Mouse (Mus musculus) midbrain, embryonic 11.5 days (tissue): Measurements from ENCODE around the gene Dcun1d2. TPM values are rescaled to one million over a fixed set of nuclear protein-coding genes. Genes with fewer than 3 reads are reported as not detected.

Experiments used
- ATAC-seq: fragments of 200-750 bp; cut with Nextera tagmentation; 2 replicates; pipeline ENCODE4 v1.8.0; 2017; ENCODE audit warnings: moderate TSS enrichment, moderate library complexity; ENCODE audit not compliant: low FRiP score
- DNase-seq: peaks from one replicate; pipeline ENCODE4 v3.0.0; 2015; ENCODE audit warnings: low spot score; ENCODE audit errors: missing footprints
- H3K27ac ChIP-seq: fragments of 300-500 bp; sonication (generic); 2 replicates; pipeline ENCODE4 v1.5.1; 2014; ENCODE audit warnings: low read depth, low read length
- H3K27me3 ChIP-seq: fragments of 300-500 bp; sonication (generic); 2 replicates; pipeline ENCODE4 v1.6.1; 2014; ENCODE audit warnings: mild to moderate bottlenecking, low read length, moderate library complexity, mixed read lengths; ENCODE audit not compliant: control insufficient read depth, insufficient read depth
- H3K36me3 ChIP-seq: fragments of 300-500 bp; sonication (generic); 2 replicates; pipeline ENCODE4 v1.6.1; 2014; ENCODE audit warnings: mild to moderate bottlenecking, low read length, moderate library complexity, mixed read lengths; ENCODE audit not compliant: control insufficient read depth, insufficient read depth
- H3K4me1 ChIP-seq: fragments of 300-500 bp; sonication (generic); 2 replicates; pipeline ENCODE4 v1.6.1; 2014; ENCODE audit warnings: low read length; ENCODE audit not compliant: control insufficient read depth, insufficient read depth
- H3K4me2 ChIP-seq: fragments of 300-500 bp; sonication (generic); 2 replicates; pipeline ENCODE4 v1.6.1; 2014; ENCODE audit warnings: mild to moderate bottlenecking, moderate library complexity
- H3K4me3 ChIP-seq: fragments of 300-500 bp; sonication (generic); 2 replicates; pipeline ENCODE4 v1.5.1; 2014; ENCODE audit warnings: low read depth, low read length
- H3K9ac ChIP-seq: fragments of 300-500 bp; sonication (generic); 2 replicates; pipeline ENCODE4 v1.6.1; 2014; ENCODE audit warnings: low read length
- H3K9me3 ChIP-seq: fragments of 300-500 bp; sonication (generic); 2 replicates; pipeline ENCODE4 v1.6.1; 2016; ENCODE audit warnings: low read length; ENCODE audit not compliant: control insufficient read depth
- WGBS: fragments of 180-500 bp; shearing (Covaris S2); extraction: QIAGEN DNeasy Blood & Tissue Kit; methylation state at CpG from one replicate; pipeline ENCODE4 v1.1.7; 2014; 5-methylcytosine and 5-hydroxymethylcytosine counted together
- polyA plus RNA-seq: library from polyadenylated mRNA; unstranded; fragments of >200 nt; fragmentation: Nextera tagmentation; extraction: Ambion mirVana; gene quantifications from 2 replicates; pipeline ENCODE4 v1.2.1, GENCODE M21; 2014

Gene Dcun1d2
- polyA plus RNA-seq, 1 experiment from 2014 or later: 33.0 TPM

GRCm38 (mm10) chr8:13305884-13306283 is 18.0 kb upstream of the Dcun1d2 start:
- Histone ChIP-seq H3K4me2 (no peak overlapping the region), H3K9ac (no peak overlapping the region), H3K4me1 (no peaks in the 10 kb centered on the region), H3K27me3 (no peaks in the 10 kb centered on the region), H3K4me3 (no peak overlapping the region), H3K36me3 (peaks cover 3% of the 10 kb centered on the region), H3K27ac (no peak overlapping the region), H3K9me3 (no peaks in the 10 kb centered on the region)
- WGBS: 96% methylated on average over 4 of the region's 4 CpGs
- ATAC-seq (no peak), DNase-seq (no peak)

DNA sequence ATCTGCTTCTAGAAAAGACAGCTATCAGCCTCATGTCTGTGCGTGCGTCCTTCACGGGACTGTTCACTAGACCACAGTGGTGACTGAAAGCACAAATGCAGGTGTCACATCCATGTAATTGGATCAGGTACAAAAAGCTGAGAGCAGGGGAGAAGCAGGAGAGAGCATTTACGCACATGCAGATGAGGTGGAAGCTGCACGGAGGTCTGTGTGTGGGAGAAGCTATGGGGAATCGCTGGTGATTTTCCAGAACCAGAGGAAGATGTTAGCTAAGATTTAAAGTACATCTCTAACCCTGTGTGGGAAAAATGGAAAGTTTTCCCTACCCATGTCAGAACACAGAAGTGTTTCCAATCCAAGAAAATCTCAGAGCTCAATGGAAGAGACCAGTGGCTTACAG is 17.5 kb upstream of the Dcun1d2 start:
- 94% methylated on average over 6 of the region's 6 CpGs for WGBS
- ATAC-seq (no peak), DNase-seq (no peak)
- Histone ChIP-seq H3K27ac (no peak overlapping the region), H3K9ac (no peak overlapping the region), H3K27me3 (no peaks in the 10 kb centered on the region), H3K4me2 (no peak overlapping the region), H3K4me3 (no peak overlapping the region), H3K9me3 (no peaks in the 10 kb centered on the region), H3K4me1 (no peaks in the 10 kb centered on the region), H3K36me3 (peaks cover 3% of the 10 kb centered on the region)

GRCm38 (mm10) chr8:13301036-13301435 is 13.1 kb upstream of the Dcun1d2 start:
- Histone ChIP-seq H3K36me3 (peaks cover 25% of the 10 kb centered on the region), H3K9ac (no peak overlapping the region), H3K4me2 (no peak overlapping the region), H3K9me3 (peaks cover 5% of the 10 kb centered on the region), H3K27ac (no peak overlapping the region), H3K27me3 (no peaks in the 10 kb centered on the region), H3K4me3 (no peak overlapping the region), H3K4me1 (no peaks in the 10 kb centered on the region)
- WGBS: 95% methylated on average over 7 of the region's 7 CpGs
- DNase-seq (no peak), ATAC-seq (no peak)

DNA sequence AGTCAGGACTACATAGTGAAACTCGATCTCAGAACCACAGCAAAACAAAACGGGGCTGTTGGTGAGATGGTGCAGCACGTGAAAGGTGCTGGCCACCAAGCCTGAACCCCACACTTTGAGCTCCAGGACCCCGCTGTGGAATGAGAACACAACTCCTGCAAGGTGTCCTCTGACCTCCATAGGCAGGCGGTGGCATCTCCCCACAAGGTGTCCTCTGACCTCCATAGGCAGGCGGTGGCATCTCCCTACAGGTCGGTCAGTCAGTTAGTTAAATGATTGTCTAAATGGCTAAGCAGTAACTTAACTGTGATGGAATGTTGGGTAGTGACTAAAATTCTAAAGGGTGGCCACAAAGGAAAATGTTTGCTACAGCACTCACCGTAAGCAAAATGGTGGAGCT is 11.6 kb upstream of the Dcun1d2 start:
- H3K36me3 ChIP-seq: peaks cover 28% of the 10 kb centered on the region
- 97% methylated on average over 8 of the region's 8 CpGs for WGBS
- no peak for ATAC-seq

GRCm38 (mm10) chr8:13293677-13294470 is 5.9 kb upstream of the Dcun1d2 start:
- Histone ChIP-seq H3K9me3 (no peaks in the 10 kb centered on the region), H3K27ac (no peak overlapping the region), H3K27me3 (no peaks in the 10 kb centered on the region), H3K9ac (no peak overlapping the region), H3K4me2 (no peak overlapping the region), H3K4me1 (no peaks in the 10 kb centered on the region), H3K4me3 (no peak overlapping the region), H3K36me3 (peaks cover 19% of the 10 kb centered on the region)
- WGBS: 94% methylated on average over 9 of the region's 9 CpGs
- DNase-seq: no peak
- no peak for ATAC-seq

More for the DNA sequence above, 11.6 kb upstream of the Dcun1d2 start:
- Histone ChIP-seq H3K9me3 (peaks cover 5% of the 10 kb centered on the region), H3K9ac (no peak overlapping the region), H3K4me1 (no peaks in the 10 kb centered on the region), H3K4me2 (no peak overlapping the region), H3K27ac (no peak overlapping the region), H3K27me3 (no peaks in the 10 kb centered on the region), H3K4me3 (no peak overlapping the region)
- DNase-seq: no peak

DNA sequence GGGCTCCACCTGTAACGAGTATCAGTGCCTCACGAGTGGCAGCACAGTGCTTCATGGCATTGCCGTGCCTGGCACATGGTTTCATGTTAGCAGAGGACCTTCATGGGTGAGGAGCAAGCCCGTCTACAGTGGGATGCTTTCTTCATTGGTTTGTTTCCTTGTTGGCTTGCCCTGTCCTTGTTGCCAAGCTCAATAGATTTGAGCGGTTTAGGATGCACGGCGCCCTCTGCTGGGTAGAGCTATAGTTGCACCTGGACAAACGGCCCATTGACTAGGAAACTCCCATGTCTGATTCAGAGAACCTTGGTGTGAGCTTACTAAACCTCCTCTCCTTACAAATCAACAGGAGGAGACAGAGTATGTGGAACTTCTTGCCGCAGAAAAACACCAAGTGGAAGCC is 4.4 kb upstream of the Dcun1d2 start:
- ATAC-seq (no peak), DNase-seq (peak; percentile 98)
- 21% methylated on average over 9 of the region's 9 CpGs for WGBS
- no peak overlapping the region for H3K9ac ChIP-seq
- H3K4me3 ChIP-seq: no peak overlapping the region
- no peaks in the 10 kb centered on the region for H3K4me1 ChIP-seq
- no peak overlapping the region for H3K27ac ChIP-seq
- no peaks in the 10 kb centered on the region for H3K27me3 ChIP-seq
- H3K9me3 ChIP-seq: no peaks in the 10 kb centered on the region
- peaks cover 18% of the 10 kb centered on the region for H3K36me3 ChIP-seq
- H3K4me2 ChIP-seq: no peak overlapping the region

- Histone ChIP-seq H3K36me3 (0 out of 2 replicates have a peak, but pooled peaks cover 3% of the 10 kb centered on the region), H3K4me2 (peak overlapping the region; percentile 93), H3K4me1 (peaks cover 7% of the 10 kb centered on the region), H3K9ac (peak overlapping the region; percentile 78), H3K27ac (no peak overlapping the region), H3K9me3 (no peaks in the 10 kb centered on the region), H3K27me3 (no peaks in the 10 kb centered on the region), H3K4me3 (peak overlapping the region; percentile 70)
- WGBS: 6% methylated on average over 6 of the region's 6 CpGs
- ATAC-seq (no peak), DNase-seq (no peak)
Measured at GRCm38 (mm10) chr8:13288646-13289045, 715 bp upstream of the Dcun1d2 start.

GRCm38 (mm10) chr8:13287304-13287691 is 633 bp downstream of the Dcun1d2 start:
- DNase-seq: peak; percentile 97
- ATAC-seq: peak; percentile 79
- Histone ChIP-seq H3K27me3 (no peaks in the 10 kb centered on the region), H3K9ac (peak overlapping the region; percentile 78), H3K4me1 (peaks cover 7% of the 10 kb centered on the region), H3K4me3 (peak overlapping the region; percentile 70), H3K27ac (peak overlapping the region; percentile 65), H3K9me3 (no peaks in the 10 kb centered on the region), H3K36me3 (0 out of 2 replicates have a peak, but pooled peaks cover 3% of the 10 kb centered on the region), H3K4me2 (peak overlapping the region; percentile 93)
- under 1% methylated on average over 34 of the region's 34 CpGs for WGBS

GRCm38 (mm10) chr8:13283200-13283599 is 4.7 kb downstream of the Dcun1d2 start:
- Histone ChIP-seq H3K4me3 (no peak overlapping the region), H3K4me2 (no peak overlapping the region), H3K27ac (no peak overlapping the region), H3K9me3 (no peaks in the 10 kb centered on the region), H3K36me3 (no peaks in the 10 kb centered on the region), H3K9ac (no peak overlapping the region), H3K4me1 (peaks cover 7% of the 10 kb centered on the region), H3K27me3 (no peaks in the 10 kb centered on the region)
- 94% methylated on average over 1 of the region's 1 CpGs for WGBS
- DNase-seq (no peak), ATAC-seq (no peak)
